ENCODE assay signal across 23 mouse cellular contexts in the genomic region with DNA sequence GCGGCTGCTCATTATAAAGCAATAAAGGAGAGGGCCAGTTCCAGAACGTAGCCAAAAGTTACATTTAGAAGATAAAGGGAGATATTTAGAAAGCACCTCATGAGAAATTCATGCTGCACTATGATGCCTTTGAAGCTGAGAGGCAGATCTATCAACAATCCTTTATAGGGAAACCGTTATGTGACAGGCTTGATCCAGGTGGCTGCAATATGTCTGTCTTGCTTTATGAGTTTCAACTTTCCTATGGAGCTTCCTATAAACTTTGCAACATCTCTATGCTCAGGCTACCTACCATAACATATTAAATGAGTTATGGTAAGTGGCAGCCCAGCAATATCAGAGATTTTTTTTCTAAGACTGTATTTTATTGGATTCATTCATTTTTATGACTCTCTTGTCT. TPM values are rescaled to one million over a fixed set of nuclear protein-coding genes. Genes with fewer than 3 reads are reported as not detected.
A peak's percentile ranks its signal among the peaks of the same experiment; 100 is the strongest.
DNase-seq lines count a peak whose midpoint lies in the region; ATAC-seq and TF ChIP-seq lines count a peak whose summit lies in the region.
"Had no signal": no experiment of that assay in that cellular context is flagged by ENCODE, and none has a peak within 500 bp of the region (broad histone marks: within the 10 kb centered on the region; RNA-seq: fewer than 3 reads in every experiment).

No protein-coding gene starts in this region.

- 19% methylated on average over 3 of the region's 3 CpGs for WGBS in limb, embryonic 13.5 days
- WGBS in limb, embryonic 10.5 days: 74% methylated on average over 3 of the region's 3 CpGs
- 23% methylated on average over 3 of the region's 3 CpGs for WGBS in limb, embryonic 14.5 days

- H3K9ac ChIP-seq in limb, embryonic 13.5 days: no peak overlapping the region
- no peak overlapping the region for H3K9ac ChIP-seq in limb, embryonic 14.5 days (ENCODE audit: low read depth, low read length, severe bottlenecking)
- H3K9ac ChIP-seq: embryonic facial prominence, embryonic 12.5 days; embryonic facial prominence, embryonic 15.5 days; forebrain, embryonic 12.5 days had no signal

- peak; percentile 67; the same call in 1 of the 2 replicates for ATAC-seq in limb, embryonic 13.5 days (ENCODE audit: low FRiP score, low read depth)
- ATAC-seq in limb, embryonic 14.5 days (ENCODE audit: low FRiP score, low read depth): peak; percentile 44; the same call in 1 of the 2 replicates
- ATAC-seq in inflammation-experienced regulatory T-cells, adult 6 months: no peak
- ATAC-seq: forebrain, embryonic 14.5 days; forebrain, embryonic 16.5 days had no signal

- no peaks in the 10 kb centered on the region for H3K27me3 ChIP-seq in limb, embryonic 13.5 days
- no peaks in the 10 kb centered on the region for H3K27me3 ChIP-seq in limb, embryonic 10.5 days (ENCODE audit: low read depth, poor library complexity, severe bottlenecking)
- no peaks in the 10 kb centered on the region for H3K27me3 ChIP-seq in limb, embryonic 14.5 days (ENCODE audit: control insufficient read depth, insufficient read depth, low read length)
- H3K27me3 ChIP-seq: embryonic facial prominence, embryonic 12.5 days; embryonic facial prominence, embryonic 15.5 days; forebrain, embryonic 12.5 days had no signal

- no peak overlapping the region for H3K4me3 ChIP-seq in limb, embryonic 13.5 days
- H3K4me3 ChIP-seq in limb, embryonic 10.5 days: no peak overlapping the region
- H3K4me3 ChIP-seq in limb, embryonic 14.5 days (replicated peaks; ENCODE audit: low read length): no peak overlapping the region
- H3K4me3 ChIP-seq: embryonic facial prominence, embryonic 12.5 days; embryonic facial prominence, embryonic 15.5 days; erythroblast, embryonic 14.5 days; forebrain, embryonic 10.5 days; forebrain, embryonic 12.5 days had no signal

- H3K4me2 ChIP-seq in limb, embryonic 13.5 days (replicated peaks): no peak overlapping the region
- no peak overlapping the region for H3K4me2 ChIP-seq in limb, embryonic 14.5 days (replicated peaks; ENCODE audit: low read depth, low read length, severe bottlenecking)
- H3K4me2 ChIP-seq: embryonic facial prominence, embryonic 12.5 days; embryonic facial prominence, embryonic 15.5 days; forebrain, embryonic 12.5 days had no signal

- H3K9me3 ChIP-seq in limb, embryonic 13.5 days: no peaks in the 10 kb centered on the region
- H3K9me3 ChIP-seq in limb, embryonic 10.5 days (replicated peaks): no peaks in the 10 kb centered on the region
- H3K9me3 ChIP-seq in limb, embryonic 14.5 days (ENCODE audit: control insufficient read depth, low read length): no peaks in the 10 kb centered on the region
- H3K9me3 ChIP-seq: embryonic facial prominence, embryonic 12.5 days; embryonic facial prominence, embryonic 15.5 days; forebrain, embryonic 10.5 days; forebrain, embryonic 12.5 days had no signal

- no peaks in the 10 kb centered on the region for H3K36me3 ChIP-seq in limb, embryonic 13.5 days
- H3K36me3 ChIP-seq in limb, embryonic 10.5 days: no peaks in the 10 kb centered on the region
- no peaks in the 10 kb centered on the region for H3K36me3 ChIP-seq in limb, embryonic 14.5 days (ENCODE audit: control insufficient read depth, insufficient read depth, low read length)
- H3K36me3 ChIP-seq: embryonic facial prominence, embryonic 12.5 days; embryonic facial prominence, embryonic 15.5 days; forebrain, embryonic 10.5 days; forebrain, embryonic 12.5 days had no signal

- H3K4me1 ChIP-seq in limb, embryonic 13.5 days: peaks cover 12% of the 10 kb centered on the region
- H3K4me1 ChIP-seq in limb, embryonic 10.5 days: peaks cover 4% of the 10 kb centered on the region; the same call in 1 of the 2 replicates
- H3K4me1 ChIP-seq in limb, embryonic 14.5 days (ENCODE audit: control insufficient read depth, insufficient read depth, low read length): peaks cover 5% of the 10 kb centered on the region
- H3K4me1 ChIP-seq: embryonic facial prominence, embryonic 12.5 days; embryonic facial prominence, embryonic 15.5 days; forebrain, embryonic 10.5 days; forebrain, embryonic 12.5 days had no signal

- H3K27ac ChIP-seq in limb, embryonic 13.5 days: 0 out of 2 replicates have a peak overlapping the region, but pooled peaks have one; percentile 4
- no peak overlapping the region for H3K27ac ChIP-seq in limb, embryonic 10.5 days
- no peak overlapping the region for H3K27ac ChIP-seq in limb, embryonic 14.5 days (replicated peaks; ENCODE audit: low read depth, low read length)
- H3K27ac ChIP-seq: embryonic facial prominence, embryonic 12.5 days; embryonic facial prominence, embryonic 15.5 days; forebrain, embryonic 10.5 days; forebrain, embryonic 12.5 days had no signal

- DNase-seq in limb, embryonic 10.5 days (ENCODE audit: low spot score): no peak
- DNase-seq in limb, embryonic 14.5 days (ENCODE audit: low spot score): peak; percentile 68
- DNase-seq in gastrocnemius, adult 18-20 months (ENCODE audit: low spot score): no peak
- DNase-seq: adrenal gland, adult 2 months; adrenal gland, postnatal 10 days; adrenal gland, postnatal 25 days; cerebellum, adult 11 months; cerebellum, adult 18-20 months; cerebellum, adult 8-10 months; cerebellum, adult 9-11 months; cerebellum, postnatal 14 days; cerebellum, postnatal 36 days; embryo, embryonic 11 days had no signal

- no peak for TF ChIP-seq POLR2A in limb, embryonic 14.5 days (IDR thresholded peaks at IDR 0.05; ENCODE audit: borderline replicate concordance, extremely low read depth, insufficient read depth, insufficient read length)

RNA-seq across cellular contexts. Expression of gene Pde7b, which starts 39.5 kb away (rescaled TPM):
- polyA plus RNA-seq in limb, embryonic 13.5 days (2015; fragmentation: Nextera tagmentation; extraction: Ambion mirVana): 9.5 and 11.2 TPM in 2 replicates
- polyA plus RNA-seq in limb, embryonic 10.5 days (2016; fragmentation: Nextera tagmentation; extraction: Ambion mirVana): 0.80 and 2.1 TPM in 2 replicates
- 8.8 and 10.5 TPM in 2 replicates for polyA plus RNA-seq in limb, embryonic 14.5 days (2012; rRNA removed)
- polyA plus RNA-seq in limb, embryonic 14.5 days (2014; fragmentation: Nextera tagmentation; extraction: Ambion mirVana): 7.0 and 11.0 TPM in 2 replicates
- 10 to 100 TPM; 37.2 to 37.9 TPM for total RNA-seq in gastrocnemius, adult 18-20 months (2021)
- polyA plus RNA-seq in inflammation-experienced regulatory T-cells, adult 6 months (2017; shearing (Covaris generic)): 1 to 10 TPM in 1 of 3 experiments, under 1 TPM in 2; 0.16 to 1.7 (median 0.34) TPM
- total RNA-seq: MEL had no signal
- polyA plus RNA-seq: erythroblast, embryonic 14.5 days had no signal
